Mouse (Mus musculus) erythroblast, embryonic 14.5 days (primary cell): Measurements from ENCODE around the gene Dnah14.

Source experiments
- GATA1 ChIP-seq: IDR thresholded peaks from 2 replicates; pipeline ENCODE4 v1.6.1; 2012; ENCODE audit warnings: low read length, inconsistent platforms, mixed read lengths
- TAL1 ChIP-seq: IDR thresholded peaks from 3 replicates; pipeline ENCODE4 v1.6.1; 2012; ENCODE audit warnings: low read length, inconsistent platforms, mixed read lengths

DNA sequence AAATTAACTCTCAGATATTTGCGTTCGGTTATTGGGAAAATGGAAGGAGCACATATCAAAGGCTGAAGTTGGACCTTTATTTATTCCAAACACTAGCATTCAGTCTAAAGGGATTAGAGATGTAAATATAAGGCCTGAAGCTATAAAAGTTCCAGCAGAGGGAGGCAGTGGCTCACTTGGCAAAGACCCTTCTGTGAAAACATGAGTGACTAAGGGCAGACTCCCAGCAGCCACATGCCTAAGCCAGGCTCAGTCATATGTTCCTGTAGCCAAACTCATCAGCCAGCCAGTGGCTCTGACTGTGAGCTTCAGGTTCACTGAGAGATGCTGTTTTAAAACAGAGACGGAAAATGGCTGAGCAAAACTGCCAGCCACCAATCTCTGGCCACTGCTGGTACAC lies 195.5 kb downstream of the Dnah14 start:
- TF ChIP-seq GATA1, result no peak
- TF ChIP-seq TAL1, result no peak
